Mouse (Mus musculus): ENCODE results near the gene Syngr4.
A peak's percentile ranks its signal among the peaks of the same experiment; 100 is the strongest.
"Not testable (repeated sequence)": the region's sequence is repeated elsewhere in the genome, so short reads cannot be mapped to it uniquely, and the experiment has no call there.

Gene Syngr4

DNA sequence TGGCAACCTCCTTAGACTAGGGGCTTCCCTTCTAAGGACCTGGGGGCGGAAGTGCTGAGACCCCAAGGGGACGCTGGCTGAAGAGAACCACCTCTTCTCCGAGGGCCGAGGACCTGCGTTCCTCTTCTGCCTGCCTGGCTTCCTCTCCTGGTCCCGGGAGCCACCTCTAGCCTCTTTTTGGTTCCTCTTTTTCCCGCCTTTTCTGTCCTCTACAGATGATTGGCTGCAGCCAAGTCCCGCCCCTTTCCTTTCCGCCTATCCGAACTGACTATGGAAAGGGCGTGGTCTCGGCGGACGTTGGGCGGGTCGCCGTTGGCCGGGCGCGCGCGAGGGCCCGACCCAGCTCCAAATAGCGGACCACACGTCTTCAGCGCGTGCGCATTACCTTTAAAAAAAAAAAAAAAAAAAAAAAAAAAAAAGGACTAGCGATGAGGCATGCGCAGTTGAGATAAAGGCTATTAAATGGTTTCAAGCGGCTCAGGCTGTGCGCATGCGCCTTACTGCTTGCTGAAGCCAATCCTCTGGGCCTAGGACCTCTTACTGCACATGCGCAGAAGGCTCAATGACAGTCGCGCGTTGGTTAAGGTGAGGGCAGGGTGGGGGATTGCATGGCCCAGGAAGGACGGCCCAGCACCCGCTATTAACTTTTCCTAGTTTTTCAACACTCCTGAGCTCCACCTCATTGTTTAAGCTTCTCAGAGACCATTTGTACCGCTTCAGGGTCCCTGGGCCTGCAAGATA, at the start of gene Syngr4, which contains the start of gene Tmem143:
Gene Syngr4, minus strand, starts transcription at position 198 of the 741 bp plus-strand sequence.
Gene Tmem143, plus strand, starts transcription at position 425 of the 741 bp plus-strand sequence.
- DNase-seq (ENCODE audit: low read depth, low spot score): peak; percentile 99

DNA sequence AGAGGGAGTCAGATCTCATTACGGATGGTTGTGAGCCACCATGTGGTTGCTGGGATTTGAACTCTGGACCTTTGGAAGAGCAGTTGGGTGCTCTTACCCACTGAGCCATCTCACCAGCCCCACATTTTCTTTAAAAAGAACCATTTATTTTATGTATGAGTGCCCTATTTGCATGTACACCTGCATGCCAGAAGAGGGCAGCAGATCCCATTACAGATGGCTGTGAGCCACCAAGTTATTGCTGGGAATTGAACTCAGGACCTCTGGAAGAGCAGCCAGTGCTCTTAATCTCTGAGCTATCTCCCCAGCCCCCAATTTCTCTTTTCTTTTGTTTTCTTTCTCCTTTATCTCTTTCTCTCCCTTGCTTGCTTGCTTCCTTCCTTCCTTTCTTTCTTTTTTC, 46.8 kb upstream of the Syngr4 start:
- DNase-seq (ENCODE audit: low read depth, low spot score): not testable (repeated sequence)

DNA sequence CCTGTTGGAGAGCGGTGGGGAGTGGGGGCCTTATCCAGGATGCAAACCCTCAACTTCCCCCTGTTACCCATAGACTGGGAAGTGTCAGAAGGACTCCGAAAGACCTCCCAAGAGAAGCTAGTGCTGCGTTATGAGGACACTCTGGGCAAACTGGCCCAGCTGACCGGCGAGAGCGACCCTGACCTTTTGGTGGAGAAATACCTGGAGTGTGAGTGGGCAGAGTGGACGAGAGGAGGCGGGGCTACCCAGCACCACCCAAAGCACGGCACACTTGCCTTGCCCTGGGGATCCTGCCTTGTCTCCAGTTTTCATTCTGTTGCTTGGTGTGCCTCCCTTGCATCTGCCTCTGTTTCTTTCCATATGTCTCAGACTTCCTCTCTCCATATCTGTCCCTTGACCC, 45.5 kb upstream of the Syngr4 start:
- DNase-seq (ENCODE audit: low read depth, low spot score): no peak

DNA sequence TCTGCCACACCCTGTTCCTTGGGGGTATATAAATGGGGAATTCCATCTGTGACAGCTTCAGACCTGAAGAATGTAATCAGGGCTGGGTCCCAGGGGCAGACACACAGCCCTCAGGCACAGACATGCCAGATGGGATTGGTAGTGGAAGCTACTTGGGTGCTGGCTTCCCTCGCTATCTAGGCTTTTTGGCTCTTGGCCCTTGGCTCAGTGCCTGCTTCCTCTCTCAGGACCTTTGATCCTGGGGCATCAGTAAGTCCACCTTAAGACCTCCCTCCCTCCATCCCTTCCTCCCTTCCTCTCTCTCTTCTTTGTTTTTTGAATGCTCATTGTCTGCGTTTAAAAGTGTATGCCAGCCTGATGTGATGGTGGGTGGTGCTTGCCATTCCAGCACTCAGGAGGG, 43.3 kb upstream of the Syngr4 start:
- no peak for DNase-seq (ENCODE audit: low read depth, low spot score)

DNA sequence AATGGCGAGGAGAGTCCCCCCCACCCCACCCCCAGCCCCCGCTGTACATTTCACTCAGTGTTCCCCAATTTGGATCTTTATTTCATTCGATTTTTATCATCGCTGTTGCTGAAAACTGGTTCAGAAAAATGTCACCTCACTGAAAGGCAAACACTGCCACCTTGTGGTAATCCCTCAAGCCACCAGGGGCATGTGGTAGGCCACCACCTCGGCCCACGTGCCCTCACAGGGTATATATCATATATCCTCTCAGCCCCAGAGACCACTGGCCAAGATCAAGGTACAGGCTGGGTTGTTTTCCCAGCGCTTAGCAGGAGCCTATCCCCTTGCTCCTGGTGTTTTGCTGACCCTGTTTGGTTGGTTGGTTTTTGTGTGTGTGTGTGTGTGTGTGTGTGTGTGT, 38.6 kb upstream of the Syngr4 start:
- peak; percentile 63 for DNase-seq (ENCODE audit: low read depth, low spot score)

DNA sequence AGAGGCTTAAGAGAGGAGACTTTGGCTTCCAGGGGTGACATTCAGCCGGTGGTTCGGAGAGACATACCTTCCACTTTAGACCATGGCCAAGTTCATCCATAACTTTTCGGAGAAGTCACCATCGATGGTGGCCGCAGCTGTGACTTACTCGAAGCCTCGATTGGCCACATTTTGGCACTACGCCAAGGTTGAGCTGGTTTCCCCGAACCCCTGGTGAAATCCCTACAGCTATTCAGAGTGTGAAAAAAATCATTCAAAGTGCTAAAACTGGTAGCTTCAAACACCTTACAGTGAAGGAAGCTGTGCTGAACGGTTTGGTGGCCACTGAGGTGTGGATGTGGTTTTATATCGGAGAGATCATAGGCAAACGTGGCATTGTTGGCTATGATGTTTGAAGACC, 37.3 kb upstream of the Syngr4 start:
- DNase-seq (ENCODE audit: low read depth, low spot score): not testable (repeated sequence)

DNA sequence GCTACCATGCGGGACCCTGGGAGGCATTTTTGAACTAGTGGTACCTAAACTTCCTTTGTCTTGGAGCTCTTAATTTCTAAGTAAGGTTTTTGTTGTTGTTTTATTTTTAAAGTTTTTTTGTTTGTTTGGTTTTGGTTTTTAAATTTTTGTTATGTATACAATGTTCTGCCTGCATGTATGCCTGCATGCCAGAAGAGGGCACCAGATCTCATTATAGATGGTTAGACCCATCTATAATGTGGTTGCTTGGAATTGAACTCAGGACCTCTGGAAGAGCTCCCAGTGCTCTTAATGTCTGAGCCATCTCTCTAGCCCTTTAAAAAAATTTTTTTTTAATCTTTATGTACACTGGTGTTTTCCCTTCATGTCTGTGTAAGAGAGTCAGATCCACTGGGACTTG, 33.2 kb upstream of the Syngr4 start:
- no peak for DNase-seq (ENCODE audit: low read depth, low spot score)

DNA sequence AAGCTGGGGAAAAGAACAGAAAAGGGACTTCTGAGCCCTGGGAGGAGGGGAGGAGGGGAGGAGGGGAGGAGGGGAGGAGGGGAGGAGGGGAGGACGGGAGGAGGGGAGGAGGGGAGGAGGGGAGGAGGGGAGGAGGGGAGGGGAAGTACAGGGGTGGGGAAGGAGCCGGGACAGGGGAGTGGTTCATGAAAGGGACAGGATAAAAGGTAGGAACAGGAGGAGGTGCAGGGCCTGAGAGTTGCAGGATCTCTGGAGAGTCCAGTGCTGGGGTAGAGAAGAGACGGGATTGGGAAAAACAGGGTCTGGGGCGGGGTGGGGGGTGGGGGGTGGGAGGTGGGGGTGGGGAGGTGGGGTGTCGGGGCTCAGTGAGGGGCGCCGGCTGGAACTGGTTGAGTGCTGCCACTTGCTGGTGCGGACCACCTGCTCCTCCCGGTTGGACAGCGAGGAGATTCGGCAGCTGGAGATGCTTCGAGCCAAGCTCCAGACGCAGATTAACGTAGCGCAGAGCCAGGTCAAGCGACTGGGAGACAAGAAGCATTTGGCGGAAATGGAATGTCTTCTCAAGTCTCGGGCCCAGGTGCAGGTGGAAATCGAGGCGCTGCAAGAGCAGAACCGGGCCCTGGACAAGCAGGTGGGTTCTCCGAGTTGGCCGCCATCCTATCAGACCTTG, 32.2 kb upstream of the Syngr4 start:
- peak; percentile 53 for DNase-seq (ENCODE audit: low read depth, low spot score)

DNA sequence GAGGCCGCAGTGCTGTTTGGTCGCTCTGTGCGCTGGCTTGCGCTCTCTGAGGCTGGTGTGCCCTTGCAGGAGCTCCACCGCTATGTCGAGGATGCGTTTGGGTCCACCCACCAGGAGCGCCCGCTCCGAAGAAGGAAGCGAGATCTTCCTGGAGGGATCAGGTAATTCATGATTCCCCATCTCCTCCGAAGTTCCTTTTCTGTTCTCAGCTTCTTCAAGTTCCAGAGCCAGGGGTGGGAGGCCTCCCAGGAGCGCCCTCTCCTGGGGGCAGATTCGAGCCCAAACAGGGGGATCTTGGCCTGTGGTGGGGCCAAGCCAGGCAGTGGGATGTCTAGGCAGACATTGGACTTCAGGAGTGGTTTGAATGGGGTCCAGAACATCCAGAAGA, 27.9 kb upstream of the Syngr4 start:
- DNase-seq (ENCODE audit: low read depth, low spot score): peak; percentile 83

DNA sequence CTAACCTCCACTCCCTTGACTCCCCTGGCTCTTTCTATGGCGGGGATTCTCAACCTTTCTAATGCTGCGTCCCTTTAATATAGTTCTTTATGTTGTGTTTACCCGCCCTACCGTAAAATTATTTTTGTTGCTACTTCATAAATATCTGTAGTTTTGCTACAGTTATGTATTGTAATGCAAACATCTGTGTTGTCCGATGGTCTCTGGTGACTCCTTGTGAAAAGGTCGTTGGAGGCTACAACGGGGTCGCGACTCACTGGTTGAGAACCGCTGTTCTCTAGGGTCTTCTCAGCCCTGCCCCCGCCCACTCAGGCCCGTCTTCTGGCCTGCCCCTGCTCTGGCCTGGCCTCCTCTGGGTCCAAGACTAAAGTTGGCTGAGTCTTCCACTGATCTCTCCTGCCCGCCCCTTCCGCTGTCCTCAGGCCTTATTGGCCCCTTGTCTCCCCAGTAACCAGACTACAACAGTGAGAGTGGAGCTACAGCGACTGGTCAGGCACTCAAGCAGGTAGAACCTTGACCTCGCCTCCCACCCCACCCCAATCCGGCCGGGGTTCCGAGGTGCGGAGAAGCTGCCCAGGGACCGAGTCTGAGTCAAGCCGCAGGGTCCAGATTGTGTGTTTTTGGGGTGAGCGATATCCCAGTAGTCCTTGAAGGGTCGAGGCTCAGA, 27.4 kb upstream of the Syngr4 start, which contains the start of gene Ccdc114:
Gene Ccdc114, plus strand, starts transcription at position 311 of the 667 bp plus-strand sequence.
- peak; percentile 87 for DNase-seq (ENCODE audit: low read depth, low spot score)

DNA sequence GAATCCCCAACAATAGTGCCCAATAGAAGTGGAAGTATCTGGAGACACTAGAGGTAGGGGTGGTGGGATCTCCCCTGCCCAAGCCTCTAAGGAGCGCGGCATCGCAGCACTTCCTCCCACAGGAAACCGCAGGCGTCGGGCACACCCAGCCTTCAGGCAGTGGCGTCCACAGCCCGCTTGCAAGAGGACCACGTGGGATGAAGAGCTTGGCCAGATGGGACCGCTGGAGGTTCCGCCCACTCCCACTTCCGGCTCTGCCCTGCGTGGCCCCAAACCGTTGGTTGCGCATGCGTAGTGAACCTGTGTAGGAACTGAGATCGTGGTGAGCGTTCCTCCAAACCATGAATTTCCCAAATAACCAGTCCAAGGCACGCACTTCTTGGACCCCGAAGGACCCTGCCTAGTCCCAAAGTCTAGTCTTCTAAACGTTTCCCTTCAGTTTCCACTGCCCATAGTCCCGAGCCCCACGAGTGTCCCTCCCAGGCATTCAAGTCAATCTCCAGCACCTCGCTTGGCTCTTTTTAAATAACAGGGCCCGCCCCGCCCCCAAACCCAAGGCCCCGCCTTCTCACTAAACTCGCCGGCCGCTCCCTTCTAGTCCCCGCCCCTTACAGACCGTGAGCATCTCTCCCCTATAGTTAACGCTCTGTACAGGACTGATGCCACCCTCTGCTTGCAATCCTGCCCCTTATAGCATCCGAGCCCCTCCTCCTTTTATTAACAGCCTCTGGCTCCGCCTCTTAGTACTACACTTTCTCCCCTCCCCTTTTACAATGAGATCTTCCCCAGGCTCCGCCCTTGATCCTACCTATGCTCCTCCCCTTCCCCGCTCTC, 26.6 kb upstream of the Syngr4 start:
- peak; percentile 98 for DNase-seq (ENCODE audit: low read depth, low spot score)

DNA sequence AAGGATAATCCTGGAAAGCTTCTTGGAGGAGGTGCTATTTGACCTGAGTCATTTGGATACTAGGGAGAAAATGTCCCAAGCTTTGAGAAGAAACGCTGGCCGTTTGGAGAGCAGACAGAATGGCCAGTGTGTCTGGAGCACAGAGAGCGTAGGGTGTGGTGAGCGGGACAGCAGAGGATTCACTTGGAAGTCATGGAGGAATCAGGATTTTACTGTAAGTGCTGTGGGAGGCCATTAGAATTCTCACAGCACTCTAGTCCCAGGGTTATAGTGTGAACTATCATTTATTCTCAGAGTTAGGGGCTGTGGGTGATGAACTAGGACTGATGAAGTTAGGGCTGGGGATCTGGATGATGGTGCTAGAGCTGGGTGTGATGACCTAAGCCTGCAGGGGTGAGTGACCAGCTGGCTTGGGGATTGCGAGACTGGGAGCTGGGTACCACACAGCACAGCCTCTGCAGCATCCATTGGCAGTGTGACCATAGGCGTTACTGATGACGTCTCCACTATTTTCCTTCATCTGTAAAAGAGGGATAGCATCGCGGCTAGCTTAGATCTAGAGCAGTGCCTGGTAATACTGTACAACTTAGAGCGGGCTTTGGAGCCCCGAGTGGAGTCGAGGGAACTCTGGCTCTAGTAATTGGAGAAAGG, 25.6 kb upstream of the Syngr4 start:
- no peak for DNase-seq (ENCODE audit: low read depth, low spot score)

DNA sequence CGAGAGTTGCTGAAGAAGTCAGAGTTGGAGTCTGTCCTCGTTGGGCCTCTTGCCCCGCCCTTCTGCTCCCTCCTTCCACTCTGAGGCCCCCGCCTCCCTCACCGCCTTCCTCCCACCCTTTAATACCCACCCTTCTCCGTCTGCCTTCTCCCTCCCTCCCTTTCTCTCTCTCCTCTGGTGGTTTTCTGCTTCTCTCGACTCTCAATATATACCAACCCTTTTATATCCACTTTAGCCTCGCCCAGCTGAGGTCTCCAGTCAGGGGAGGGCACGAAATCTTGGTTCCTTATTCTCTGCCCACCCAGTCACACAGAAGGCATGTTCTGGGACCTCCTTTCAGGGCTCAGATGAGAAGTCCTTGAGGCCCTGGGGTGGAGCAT, 24.7 kb upstream of the Syngr4 start, which contains the start of gene Emp3:
Gene Emp3, minus strand, starts transcription at position 163 of the 380 bp plus-strand sequence.
- DNase-seq (ENCODE audit: low read depth, low spot score): no peak

DNA sequence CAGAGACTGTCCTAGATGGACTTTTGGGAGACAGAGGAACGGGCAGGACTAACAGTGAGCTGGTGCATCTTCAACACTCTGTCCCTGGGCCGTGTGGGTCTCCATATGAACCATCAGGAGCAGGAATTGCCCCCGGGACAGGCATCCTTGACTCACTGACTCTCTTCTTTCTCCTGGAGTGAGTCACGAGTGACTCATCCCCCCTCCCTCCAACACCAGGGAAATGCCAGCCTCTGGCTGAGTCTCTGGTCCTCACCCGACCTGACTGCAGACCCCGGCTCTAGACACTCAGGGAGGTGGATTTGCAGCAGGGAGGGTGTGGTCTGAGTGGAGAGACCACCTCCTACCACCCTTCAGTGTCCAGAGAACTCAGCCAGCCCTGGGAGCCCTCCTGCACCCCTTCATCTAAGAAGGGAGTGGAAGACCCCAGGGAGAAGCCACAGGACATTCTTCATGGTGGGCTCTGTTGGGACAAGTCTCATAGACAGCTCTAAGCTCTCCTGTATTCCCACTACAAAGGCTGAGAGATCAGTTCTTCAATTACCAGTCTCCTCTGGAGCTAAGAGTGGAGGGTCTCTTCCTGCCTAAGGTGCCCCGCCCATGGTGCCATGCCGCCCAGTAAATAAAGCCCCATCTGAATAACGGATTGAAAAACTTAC, 24.2 kb upstream of the Syngr4 start:
- DNase-seq (ENCODE audit: low read depth, low spot score): no peak

DNA sequence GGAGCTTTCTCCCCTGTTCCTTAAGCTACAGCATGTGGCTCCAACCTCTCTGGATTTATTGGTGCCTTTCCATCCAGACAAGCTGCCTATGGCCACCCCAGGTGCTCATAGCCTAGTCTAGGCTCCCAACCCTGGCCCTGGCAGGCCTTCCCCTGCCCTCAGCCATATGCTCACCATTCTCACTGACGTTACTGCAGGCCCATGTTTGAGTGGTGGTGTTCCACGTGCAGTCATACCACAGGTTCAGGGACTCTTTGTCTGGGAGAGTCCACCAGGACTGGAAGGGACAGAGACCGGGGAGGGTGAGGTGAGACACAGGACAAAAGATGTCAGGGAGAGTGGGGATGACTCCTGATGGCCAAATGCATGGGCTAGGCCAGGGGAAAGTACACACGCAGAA, 23.2 kb upstream of the Syngr4 start:
- no peak for DNase-seq (ENCODE audit: low read depth, low spot score)

DNA sequence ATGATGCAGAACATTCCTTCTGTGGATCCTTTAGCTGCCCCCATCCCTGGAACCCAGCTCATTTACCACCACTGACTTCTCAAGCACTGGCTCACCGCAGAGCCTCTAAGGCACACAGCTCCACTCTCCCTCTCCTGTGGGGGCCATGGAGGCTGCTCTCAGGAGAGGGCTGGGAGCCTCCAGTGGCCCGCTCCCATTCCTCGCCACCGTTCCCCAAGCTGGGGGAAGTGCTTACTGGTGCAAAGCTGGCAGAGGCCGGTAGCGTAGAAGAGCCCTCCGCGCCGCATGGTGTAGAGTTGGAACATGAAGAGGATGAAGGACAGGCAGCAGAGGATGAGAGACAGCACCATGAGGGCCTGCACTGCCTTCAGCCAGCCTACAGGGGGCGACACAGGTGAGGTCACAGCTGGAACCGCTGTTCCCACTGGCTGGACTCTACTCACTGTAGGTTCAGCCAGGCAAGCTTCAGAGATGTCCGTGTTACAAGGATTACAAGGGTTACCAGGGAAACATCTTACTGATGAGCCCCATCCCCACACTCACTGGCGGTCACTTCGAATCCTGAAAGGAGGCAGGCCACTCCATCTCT, 22.7 kb upstream of the Syngr4 start:
- peak; percentile 66 for DNase-seq (ENCODE audit: low read depth, low spot score)

DNA sequence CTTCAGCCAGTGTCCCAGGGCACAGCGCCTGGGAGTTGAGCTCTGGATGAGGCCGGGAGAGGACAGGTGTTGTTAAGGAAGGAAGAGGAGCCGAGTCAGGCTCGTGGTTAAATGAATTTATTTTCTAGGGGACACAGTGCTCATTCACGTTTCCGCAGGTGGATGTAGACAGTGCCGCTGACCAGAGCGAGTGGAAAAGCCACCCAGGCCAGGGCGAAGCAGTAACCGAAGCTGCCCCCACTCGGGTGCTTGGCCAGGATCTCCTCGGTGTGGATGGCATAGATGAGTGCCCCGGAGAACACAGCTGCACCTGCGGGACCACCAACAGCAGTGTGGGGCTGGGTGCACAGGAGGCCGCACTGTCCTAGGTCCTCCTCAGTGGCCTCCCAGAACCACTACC, 21.4 kb upstream of the Syngr4 start:
- DNase-seq (ENCODE audit: low read depth, low spot score): no peak

DNA sequence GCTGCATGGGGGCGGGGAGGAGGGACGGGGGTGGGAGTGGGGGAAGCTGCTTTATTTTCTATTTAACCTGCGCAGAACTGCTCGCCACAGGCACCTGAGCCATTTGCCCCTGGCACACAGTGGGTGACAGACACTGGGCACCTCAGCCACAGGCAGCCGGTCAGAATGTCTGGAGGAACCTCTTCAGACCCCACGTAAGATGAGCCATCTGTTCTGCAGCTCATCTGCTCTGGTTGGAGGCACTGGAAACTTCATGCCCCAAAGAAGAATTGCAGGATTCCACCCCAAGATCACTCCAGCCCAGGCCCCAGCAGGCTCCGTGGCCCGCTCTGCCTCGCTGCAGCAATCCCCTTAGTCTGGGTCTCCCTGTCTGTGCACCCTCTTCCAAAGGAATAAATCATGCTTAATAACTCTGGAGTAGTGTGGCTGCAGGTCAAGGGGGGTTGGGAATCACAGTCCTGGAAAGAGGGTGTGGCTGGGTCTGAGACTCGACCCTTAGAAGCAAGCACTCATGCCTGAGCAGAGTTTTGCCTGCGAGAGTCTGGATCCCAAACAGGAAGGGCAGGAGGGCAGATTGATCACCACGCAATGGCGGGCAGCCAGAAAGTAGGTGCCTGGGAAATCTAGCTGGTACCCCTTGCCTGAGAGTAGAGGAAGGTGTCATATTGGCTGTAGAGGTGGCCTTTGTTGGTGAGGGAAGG, 20.6 kb upstream of the Syngr4 start:
- DNase-seq (ENCODE audit: low read depth, low spot score): peak; percentile 32
